Mouse (Mus musculus): Measurements from ENCODE around the gene Olfr975.
"Not testable (repeated sequence)": the region's sequence is repeated elsewhere in the genome, so short reads cannot be mapped to it uniquely, and the experiment has no call there.

The Olfr975 gene

DNA sequence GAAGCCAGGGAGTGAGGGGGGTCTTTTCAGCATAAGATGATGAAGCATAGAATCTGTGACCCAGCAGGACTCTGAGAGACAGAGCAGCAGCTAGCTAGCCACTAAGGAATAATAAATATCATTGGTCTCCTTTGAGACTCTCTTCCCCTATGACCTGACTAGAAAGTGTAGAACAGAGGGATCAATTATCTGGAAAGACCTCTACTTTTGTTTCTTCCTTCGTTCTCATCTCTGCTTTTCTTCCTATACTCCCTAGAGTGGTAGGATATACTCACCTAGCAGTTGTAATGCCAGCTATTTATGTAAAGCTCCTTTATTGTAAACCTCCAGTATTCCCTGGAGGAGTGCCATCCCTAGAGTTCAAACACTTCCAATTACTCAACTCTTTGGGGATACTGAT is at the start of gene Olfr975:
Gene Olfr975 (minus strand): TSS at position 101 of the 400 bp plus-strand sequence.
- DNase-seq (ENCODE audit: low read depth, low spot score) = no peak

DNA sequence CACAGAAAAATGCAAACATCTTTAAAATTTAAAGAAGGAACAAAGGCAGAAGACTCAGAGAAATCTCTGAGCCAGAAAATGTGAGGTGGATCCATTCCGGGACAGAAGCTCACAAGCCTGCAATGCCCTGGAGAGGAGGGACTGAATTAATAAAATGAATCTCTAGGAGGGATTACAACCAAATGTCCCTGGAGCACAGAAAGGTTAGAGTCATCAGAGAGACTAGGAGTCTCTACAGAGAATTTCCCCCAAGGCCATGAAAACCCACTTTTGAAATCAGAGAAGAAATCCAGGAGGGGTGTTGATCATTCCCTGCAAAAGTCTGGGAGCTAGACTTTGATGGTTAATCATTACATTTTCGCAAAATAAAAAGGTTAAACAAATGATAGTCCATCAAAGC is 40.0 kb upstream of the Olfr975 start, which contains the start of gene Olfr978:
Gene Olfr978 (plus strand): TSS at position 301 of the 400 bp plus-strand sequence.
- DNase-seq (ENCODE audit: low read depth, low spot score) = no peak

DNA sequence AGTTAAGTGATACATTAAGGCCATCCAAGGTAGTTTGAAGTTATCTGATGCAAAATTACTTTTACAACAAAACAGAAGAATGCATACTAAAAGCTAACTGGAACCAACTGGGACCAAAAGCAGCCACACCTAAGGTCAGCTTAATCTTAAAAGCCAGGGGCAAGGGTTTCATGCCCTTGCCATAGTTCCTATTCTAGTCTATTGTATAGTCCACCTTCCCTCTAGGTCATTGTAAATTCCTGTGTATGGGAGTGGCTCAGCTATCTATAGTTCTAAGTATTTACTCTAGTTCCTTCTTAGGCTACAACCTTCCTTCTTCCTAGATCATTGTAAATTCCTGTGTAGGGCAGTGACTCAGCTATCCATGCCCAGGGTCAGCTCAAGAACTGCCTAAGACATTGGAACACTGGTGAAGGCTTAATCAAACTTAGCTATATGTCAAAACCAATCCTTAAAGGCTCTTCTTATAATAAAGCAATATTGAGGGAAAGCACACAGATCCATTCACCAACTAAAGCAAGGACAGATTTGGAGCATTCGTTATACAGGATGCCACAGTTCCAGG is 24.8 kb upstream of the Olfr975 start:
- not testable (repeated sequence) for DNase-seq (ENCODE audit: low read depth, low spot score)

DNA sequence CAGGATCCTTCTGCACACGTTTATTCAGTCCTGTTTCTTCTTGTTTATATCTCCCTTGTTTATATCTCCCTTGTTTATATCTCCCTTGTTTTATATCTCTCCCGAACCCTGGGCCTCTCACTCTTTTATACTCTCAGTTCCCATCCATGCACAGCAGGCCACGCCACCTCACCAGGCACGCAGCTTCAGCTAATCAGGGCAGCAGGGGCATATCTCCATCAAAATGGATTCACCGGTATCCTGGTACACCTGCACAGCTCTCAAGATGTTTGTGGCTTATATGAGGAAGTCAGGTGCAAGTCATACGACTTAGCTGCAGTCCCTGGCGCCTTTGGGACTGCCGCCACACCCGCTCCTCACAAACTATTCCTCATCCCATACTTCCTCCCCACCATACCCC is 9.2 kb upstream of the Olfr975 start, which contains the start of gene Olfr976:
Gene Olfr976 (minus strand): TSS at position 101 of the 400 bp plus-strand sequence.
- not testable (repeated sequence) for DNase-seq (ENCODE audit: low read depth, low spot score)

DNA sequence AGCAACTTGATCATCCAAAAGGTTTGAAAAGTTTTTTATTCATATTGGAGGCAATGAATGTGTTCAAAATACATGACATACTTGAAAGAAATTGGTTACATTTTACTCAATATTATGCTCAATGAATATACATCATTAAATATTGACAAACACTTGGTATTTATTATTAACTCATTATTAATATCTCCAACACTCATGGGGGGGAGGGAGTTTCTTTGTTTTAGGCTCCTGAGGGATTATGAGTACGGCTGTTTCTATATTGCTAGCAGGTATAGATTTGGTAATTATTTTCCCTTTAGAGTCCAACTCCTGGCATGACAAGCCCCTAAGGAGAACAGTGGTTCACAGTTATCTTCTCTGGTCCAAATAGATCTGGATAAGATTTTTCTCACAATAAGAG is 14.6 kb downstream of the Olfr975 start, which contains the start of gene Olfr974:
Gene Olfr974 (plus strand): TSS at position 301 of the 400 bp plus-strand sequence.
- no peak for DNase-seq (ENCODE audit: low read depth, low spot score)

DNA sequence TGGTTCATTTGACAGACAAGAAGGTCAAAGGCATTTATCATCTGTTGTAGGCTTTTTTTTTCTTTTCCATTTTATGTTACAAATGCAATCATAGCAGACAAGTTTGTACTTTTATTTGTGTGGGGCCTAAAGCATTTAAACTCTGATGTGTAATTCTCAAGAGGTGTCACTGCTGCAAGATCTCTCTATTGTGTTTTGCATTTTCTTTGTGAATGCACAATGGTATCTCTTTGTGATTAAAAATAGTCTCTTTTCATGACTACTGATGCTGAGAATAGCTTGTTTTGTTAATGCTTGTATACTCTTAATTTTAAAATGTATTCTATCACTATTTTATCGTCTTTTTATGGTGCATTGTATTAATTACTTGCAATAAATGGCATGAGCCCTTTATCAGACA is 23.0 kb downstream of the Olfr975 start:
- not testable (repeated sequence) for DNase-seq (ENCODE audit: low read depth, low spot score)

DNA sequence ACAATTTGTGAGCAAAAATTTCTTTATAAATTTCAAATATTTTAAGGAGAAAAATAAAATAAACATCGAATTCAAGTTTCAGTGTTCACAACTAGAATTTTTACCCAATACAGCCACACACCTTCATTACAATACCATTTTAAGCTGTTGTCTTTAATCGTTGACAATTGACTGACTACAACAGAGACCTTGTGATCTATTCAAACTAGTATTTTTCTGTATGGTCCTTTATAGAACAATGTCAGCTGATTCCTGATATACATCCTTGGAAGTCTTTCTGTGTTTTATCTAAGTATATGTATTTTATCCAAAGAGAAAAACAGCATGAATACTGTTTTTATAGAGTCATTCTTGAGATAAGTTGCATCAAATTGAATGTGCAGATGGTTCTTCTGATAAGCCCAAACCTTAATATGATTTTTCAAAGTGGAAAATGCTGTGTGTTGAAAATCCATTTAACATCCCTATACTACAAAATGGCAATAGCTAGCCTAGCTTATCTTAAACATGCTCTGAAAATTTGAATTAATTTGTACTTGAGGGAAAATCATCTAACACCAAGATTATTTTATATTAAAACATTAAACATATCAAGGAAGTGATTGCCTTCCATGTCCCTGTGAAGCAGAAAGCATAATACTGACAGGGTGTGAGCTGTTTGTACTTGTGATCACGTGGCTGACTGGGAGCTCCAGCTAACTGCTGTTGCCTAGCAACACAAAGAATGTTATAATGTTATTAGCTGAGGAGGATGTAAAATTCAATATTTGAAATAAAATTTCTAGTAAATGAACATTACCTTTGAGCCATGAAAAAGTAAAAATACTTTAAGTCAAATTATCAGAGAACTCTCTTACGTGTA is 23.6 kb downstream of the Olfr975 start:
- not testable (repeated sequence) for DNase-seq (ENCODE audit: low read depth, low spot score)

DNA sequence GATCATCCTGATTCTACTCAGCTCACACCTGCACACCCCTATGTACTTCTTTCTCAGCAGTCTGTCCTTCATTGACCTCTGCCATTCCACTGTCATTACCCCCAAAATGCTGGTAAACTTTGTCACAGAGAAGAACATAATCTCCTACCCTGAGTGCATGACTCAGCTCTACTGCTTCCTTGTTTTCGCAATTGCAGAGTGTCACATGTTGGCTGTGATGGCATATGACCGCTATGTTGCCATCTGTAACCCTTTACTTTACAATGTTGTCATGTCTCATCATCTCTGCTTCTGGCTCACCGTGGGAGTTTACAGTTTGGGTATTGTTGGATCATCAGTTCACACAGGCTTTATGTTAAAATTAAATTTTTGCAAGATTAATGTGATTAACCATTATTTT is 41.9 kb downstream of the Olfr975 start:
- no peak for DNase-seq (ENCODE audit: low read depth, low spot score)

DNA sequence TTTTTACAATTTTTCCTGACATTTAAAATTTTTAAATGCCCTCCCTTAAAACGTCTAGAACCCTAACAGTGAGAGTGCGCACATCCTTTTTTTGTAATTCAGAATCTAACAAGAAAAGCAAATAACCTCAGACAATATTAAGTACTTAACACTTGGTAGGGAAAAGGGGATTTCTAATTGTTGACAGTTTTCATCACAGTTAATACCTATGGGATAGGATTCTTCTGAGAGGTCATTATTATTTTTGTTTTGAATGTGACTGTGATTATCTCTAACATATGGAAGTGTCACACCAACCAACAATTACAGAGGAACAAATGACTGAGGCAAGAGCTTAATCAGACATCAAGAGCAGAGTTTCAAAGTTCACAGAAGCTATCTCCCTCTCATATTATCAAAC is 44.8 kb downstream of the Olfr975 start, which contains the start of gene Olfr229:
Gene Olfr229 (plus strand): TSS at position 301 of the 400 bp plus-strand sequence.
- DNase-seq (ENCODE audit: low read depth, low spot score) = no peak

DNA sequence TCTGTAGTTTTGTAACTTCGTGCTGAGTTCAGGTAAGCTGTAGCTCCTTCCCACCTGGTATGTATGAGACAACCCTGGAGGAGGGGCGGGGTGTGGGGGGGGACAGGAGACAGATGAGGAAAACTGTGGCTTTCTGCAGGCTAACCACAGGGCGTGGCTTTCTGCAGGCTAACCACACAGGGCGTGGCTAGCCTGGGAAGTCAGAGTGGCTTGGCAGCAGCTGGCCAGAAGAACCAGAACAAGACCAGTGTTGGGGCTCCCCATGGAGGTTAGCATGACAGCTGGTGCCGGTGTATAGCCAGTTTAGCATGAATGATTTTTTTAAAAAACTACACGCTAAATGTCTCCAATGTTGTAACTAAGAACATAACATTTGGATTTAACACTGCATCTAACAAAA is 46.7 kb downstream of the Olfr975 start:
- DNase-seq (ENCODE audit: low read depth, low spot score) = no peak

Data from CD4-positive, CD25-positive, alpha-beta regulatory T cell, adult 2 months (primary cell).